Mouse (Mus musculus): ENCODE measurements around the gene Ndufaf7.
A peak's percentile ranks its signal among the peaks of the same experiment; 100 is the strongest.

GRCm38 (mm10) chr17:78936466-78937228 lies at the start of gene Ndufaf7, which contains the start of gene Cebpz:
- TF ChIP-seq CTCF (IDR thresholded peaks at IDR 0.05; ENCODE audit: insufficient read depth, low read length): no peak
- peak; percentile 91 for TF ChIP-seq POLR2A (IDR thresholded peaks at IDR 0.05; ENCODE audit: borderline replicate concordance, extremely low read depth, low read depth, low read length)

Data from lung, adult 2 months (tissue).